ENCODE assay signal across 15 mouse cellular contexts in genomic region chr19:21646142-21646541, GRCm38 (mm10). TPM values are rescaled to one million over a fixed set of nuclear protein-coding genes. Genes with fewer than 3 reads are reported as not detected.
DNase-seq lines count a peak whose midpoint lies in the region; ATAC-seq and TF ChIP-seq lines count a peak whose summit lies in the region.
"Had no signal": no experiment of that assay in that cellular context is flagged by ENCODE, and none has a peak within 500 bp of the region (broad histone marks: within the 10 kb centered on the region; RNA-seq: fewer than 3 reads in every experiment).

No protein-coding gene starts in this region.

- TF ChIP-seq POLR2A in kidney, adult 2 months (IDR thresholded peaks at IDR 0.05; ENCODE audit: low read depth, low read length), result no peak

- no peak overlapping the region for H3K27ac ChIP-seq in kidney, embryonic 15.5 days
- H3K27ac ChIP-seq in kidney, adult 2 months (ENCODE audit: insufficient read depth, low read depth, low read length), result no peak overlapping the region
- H3K27ac ChIP-seq in brown adipose tissue, adult 24 weeks (replicated peaks; ENCODE audit: low read depth, low read length), result peak overlapping the region; percentile 26
- H3K27ac ChIP-seq: embryonic facial prominence, embryonic 10.5 days; hindbrain, embryonic 14.5 days; midbrain, embryonic 10.5 days had no signal

- 43% methylated on average over 6 of the region's 6 CpGs for WGBS in kidney, embryonic 15.5 days
- 64% methylated on average over 6 of the region's 6 CpGs for WGBS in kidney, adult 2 months

- 0 out of 2 replicates have a peak, but pooled peaks have one; percentile 13 for ATAC-seq in kidney, embryonic 15.5 days (replicated peaks; ENCODE audit: low FRiP score)
- peak; percentile 53 for ATAC-seq in megakaryocyte progenitor cell, adult 5-6 weeks (replicated peaks; ENCODE audit: poor library complexity)

- H3K27me3 ChIP-seq in kidney, embryonic 15.5 days, result no peaks in the 10 kb centered on the region
- H3K27me3 ChIP-seq in kidney, adult 2 months (replicated peaks; ENCODE audit: control insufficient read depth, insufficient read depth, low read length), result no peaks in the 10 kb centered on the region
- H3K27me3 ChIP-seq: heart, embryonic 12.5 days had no signal

- H3K9me3 ChIP-seq in kidney, embryonic 15.5 days (replicated peaks), result no peaks in the 10 kb centered on the region
- H3K9me3 ChIP-seq: embryonic facial prominence, embryonic 10.5 days; heart, embryonic 12.5 days; midbrain, embryonic 10.5 days had no signal

- H3K4me3 ChIP-seq in kidney, embryonic 15.5 days (replicated peaks), result no peak overlapping the region
- H3K4me3 ChIP-seq in kidney, adult 2 months (ENCODE audit: insufficient read depth, low read depth, low read length), result no peak overlapping the region
- no peak overlapping the region for H3K4me3 ChIP-seq in brown adipose tissue, adult 24 weeks (ENCODE audit: insufficient read depth, low read depth, low read length)
- H3K4me3 ChIP-seq: embryonic facial prominence, embryonic 10.5 days; heart, embryonic 12.5 days; midbrain, embryonic 10.5 days had no signal

- H3K9ac ChIP-seq in kidney, embryonic 15.5 days, result no peak overlapping the region
- H3K9ac ChIP-seq: heart, embryonic 12.5 days; hindbrain, embryonic 14.5 days had no signal

- TF ChIP-seq CTCF in kidney, adult 2 months (conservative IDR thresholded peaks at IDR 0.05; ENCODE audit: insufficient read depth, insufficient read length, low read depth, low read length), result no peak

- no peak overlapping the region for H3K4me2 ChIP-seq in kidney, embryonic 15.5 days
- H3K4me2 ChIP-seq: heart, embryonic 12.5 days; hindbrain, embryonic 14.5 days had no signal

- DNase-seq in kidney, adult 2 months, result no peak
- DNase-seq in 3T3-L1 (ENCODE audit: low read depth, low spot score), result peak; percentile 19
- DNase-seq in adrenal gland, postnatal 14 days, result no peak
- no peak for DNase-seq in retina, embryonic 14.5 days (ENCODE audit: low spot score)
- DNase-seq in left cerebral cortex, adult 8-10 months (ENCODE audit: low spot score in 2 of 2), result no peak
- DNase-seq: adrenal gland, adult 8-10 months; kidney, postnatal 36 days; retina, postnatal 1 day had no signal

- H3K36me3 ChIP-seq in kidney, embryonic 15.5 days, result no peaks in the 10 kb centered on the region
- no peaks in the 10 kb centered on the region for H3K36me3 ChIP-seq in kidney, adult 2 months (ENCODE audit: control insufficient read depth, insufficient read depth, low read length)
- H3K36me3 ChIP-seq: heart, embryonic 12.5 days had no signal

- H3K4me1 ChIP-seq in kidney, embryonic 15.5 days, result peaks cover 19% of the 10 kb centered on the region; the same call in 1 of the 2 replicates
- H3K4me1 ChIP-seq in kidney, adult 2 months (ENCODE audit: control insufficient read depth, insufficient read depth, low read length), result peaks cover 12% of the 10 kb centered on the region
- peaks cover 16% of the 10 kb centered on the region for H3K4me1 ChIP-seq in brown adipose tissue, adult 24 weeks (ENCODE audit: control insufficient read depth, insufficient read depth, insufficient read length, low read length)

RNA-seq across cellular contexts. Expression of gene 1110059E24Rik, which starts 6.6 kb away (rescaled TPM):
- polyA plus RNA-seq in kidney, embryonic 15.5 days (2015; fragmentation: Nextera tagmentation; extraction: Ambion mirVana), result 61.9 and 62.2 TPM in 2 replicates
- 3.8 and 7.3 TPM in 2 replicates for polyA plus RNA-seq in kidney, adult 2 months (2012; rRNA removed)
- 22.8 and 26.4 TPM in 2 replicates for polyA plus RNA-seq in brown adipose tissue, adult 24 weeks (2012; ENCODE audit: insufficient read depth, insufficient read length, missing spikeins)
- total RNA-seq in megakaryocyte progenitor cell, adult 5-6 weeks (2015), result 46.4 and 49.2 TPM in 2 replicates
- 68.3 and 82.1 TPM in 2 replicates for total RNA-seq in megakaryocyte progenitor cell, adult 5-6 weeks (2017)
- 30.0 and 30.5 TPM in 2 replicates for total RNA-seq in adrenal gland, postnatal 14 days (2021)
- 10 to 100 TPM; 27.1 to 28.2 (median 27.8) TPM for total RNA-seq in left cerebral cortex, adult 8-10 months (2022)

RNA-seq across cellular contexts. Expression of gene Abhd17b, which starts 6.8 kb away (rescaled TPM):
- polyA plus RNA-seq in kidney, embryonic 15.5 days (2015; fragmentation: Nextera tagmentation; extraction: Ambion mirVana), result 29.1 and 34.7 TPM in 2 replicates
- 10.5 and 11.1 TPM in 2 replicates for polyA plus RNA-seq in kidney, adult 2 months (2012; rRNA removed)
- 29.0 and 31.7 TPM in 2 replicates for polyA plus RNA-seq in brown adipose tissue, adult 24 weeks (2012; ENCODE audit: insufficient read depth, insufficient read length, missing spikeins)
- total RNA-seq in megakaryocyte progenitor cell, adult 5-6 weeks (2015), result 81.0 and 86.6 TPM in 2 replicates
- 54.6 and 57.9 TPM in 2 replicates for total RNA-seq in megakaryocyte progenitor cell, adult 5-6 weeks (2017)
- 50.0 and 54.5 TPM in 2 replicates for total RNA-seq in adrenal gland, postnatal 14 days (2021)
- 10 to 100 TPM; 35.0 to 43.3 (median 37.4) TPM for total RNA-seq in left cerebral cortex, adult 8-10 months (2022)
